Mouse (Mus musculus): ENCODE results near the gene Dffa.

- no peak for TF ChIP-seq CTCF (IDR thresholded peaks at IDR 0.05; ENCODE audit: low read depth)
- TF ChIP-seq EP300 (IDR thresholded peaks at IDR 0.05; ENCODE audit: low read depth), result no peak
Observed at GRCm38 (mm10) chr4:149125341-149126114, 21.6 kb downstream of the Dffa start.

Data from heart, postnatal 0 days (tissue).